Mouse (Mus musculus) heart, adult 18-20 months (tissue): ENCODE data around the gene Rbms3. TPM values are rescaled to one million over a fixed set of nuclear protein-coding genes. Genes with fewer than 3 reads are reported as not detected.

ENCODE experiments used
- DNase-seq, 2 experiments: peaks; one replicate each; pipeline ENCODE4 v3.0.0; 2021 to 2022; ENCODE audit warnings: mixed read lengths in 1 of 2
- total RNA-seq, 2 experiments: library from RNA; stranded (reverse); gene quantifications; 2 replicates each; pipeline ENCODE4 v1.2.3; 2021

The Rbms3 gene
- total RNA-seq, 2 experiments from 2014 or later: 7.3 to 9.5 TPM

GRCm38 (mm10) chr9:117251521-117252368, 378.0 kb downstream of the Rbms3 start:
- peak; percentile 43 to 67 for DNase-seq

DNA sequence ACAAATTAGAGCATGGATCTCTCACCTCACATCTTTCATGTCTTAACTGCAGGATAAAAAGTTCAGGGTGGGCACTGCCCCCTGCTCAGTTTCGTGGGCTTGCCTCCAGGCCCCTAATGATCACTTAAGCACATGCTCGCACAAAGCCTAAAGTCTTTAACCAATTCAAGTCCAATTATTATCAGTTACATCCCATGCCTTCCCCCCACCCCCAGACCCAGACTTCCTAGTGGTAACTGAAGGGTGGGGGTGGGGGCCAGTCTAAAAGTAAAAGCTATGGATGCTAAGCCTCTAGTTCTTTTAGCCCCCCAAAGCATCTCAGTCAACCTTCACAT, 378.9 kb downstream of the Rbms3 start:
- DNase-seq: peak in 1 of 2 experiments; percentile 21

GRCm38 (mm10) chr9:117250036-117250830, 379.5 kb downstream of the Rbms3 start:
- DNase-seq: peak in 1 of 2 experiments; percentile 33

GRCm38 (mm10) chr9:117247311-117247980, 382.3 kb downstream of the Rbms3 start:
- DNase-seq: peak; percentile 23 to 42

DNA sequence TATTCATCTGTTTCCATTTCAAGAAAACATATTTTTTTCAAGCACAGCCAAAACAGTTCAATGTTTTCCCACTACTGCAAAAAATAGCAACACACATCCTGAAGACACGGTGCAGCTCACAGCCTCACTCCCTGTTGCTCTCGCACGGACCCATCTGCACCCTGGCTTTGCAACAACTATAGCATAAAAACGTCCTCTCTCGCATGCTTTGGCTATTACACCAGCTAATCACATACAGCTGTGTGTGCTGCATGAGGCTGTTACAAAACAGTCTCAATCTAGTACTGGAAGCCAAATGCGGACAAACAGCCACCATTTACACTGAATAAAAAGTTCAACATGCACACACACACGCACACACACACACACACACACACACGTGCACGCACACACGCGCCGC, 383.5 kb downstream of the Rbms3 start:
- peak in 1 of 2 experiments; percentile 20 for DNase-seq

- DNase-seq: no peak
Measured at GRCm38 (mm10) chr9:117243365-117243764, 386.3 kb downstream of the Rbms3 start.

DNA sequence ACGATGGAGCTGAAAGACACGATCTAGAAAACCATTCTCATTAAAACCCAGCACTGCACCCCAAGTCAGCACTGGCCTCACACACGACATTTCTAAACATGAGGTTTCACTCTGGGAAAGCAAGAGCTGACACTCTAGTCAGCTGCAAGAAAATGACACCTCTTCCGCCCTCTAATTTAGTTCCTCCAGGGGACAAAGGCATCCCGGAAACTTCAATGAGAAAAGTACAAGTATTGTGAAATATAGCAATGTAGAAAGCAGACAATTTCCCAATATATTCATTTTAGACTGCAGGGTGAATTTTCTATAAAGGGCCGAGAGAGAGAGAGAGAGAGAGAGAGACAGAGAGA, 395.0 kb downstream of the Rbms3 start:
- DNase-seq: peak; percentile 10 to 14

GRCm38 (mm10) chr9:117234065-117234725, 395.5 kb downstream of the Rbms3 start:
- DNase-seq: no peak

GRCm38 (mm10) chr9:117222741-117223140, 407.0 kb downstream of the Rbms3 start:
- DNase-seq: no peak

GRCm38 (mm10) chr9:117221481-117221880, 408.2 kb downstream of the Rbms3 start:
- DNase-seq: no peak

DNA sequence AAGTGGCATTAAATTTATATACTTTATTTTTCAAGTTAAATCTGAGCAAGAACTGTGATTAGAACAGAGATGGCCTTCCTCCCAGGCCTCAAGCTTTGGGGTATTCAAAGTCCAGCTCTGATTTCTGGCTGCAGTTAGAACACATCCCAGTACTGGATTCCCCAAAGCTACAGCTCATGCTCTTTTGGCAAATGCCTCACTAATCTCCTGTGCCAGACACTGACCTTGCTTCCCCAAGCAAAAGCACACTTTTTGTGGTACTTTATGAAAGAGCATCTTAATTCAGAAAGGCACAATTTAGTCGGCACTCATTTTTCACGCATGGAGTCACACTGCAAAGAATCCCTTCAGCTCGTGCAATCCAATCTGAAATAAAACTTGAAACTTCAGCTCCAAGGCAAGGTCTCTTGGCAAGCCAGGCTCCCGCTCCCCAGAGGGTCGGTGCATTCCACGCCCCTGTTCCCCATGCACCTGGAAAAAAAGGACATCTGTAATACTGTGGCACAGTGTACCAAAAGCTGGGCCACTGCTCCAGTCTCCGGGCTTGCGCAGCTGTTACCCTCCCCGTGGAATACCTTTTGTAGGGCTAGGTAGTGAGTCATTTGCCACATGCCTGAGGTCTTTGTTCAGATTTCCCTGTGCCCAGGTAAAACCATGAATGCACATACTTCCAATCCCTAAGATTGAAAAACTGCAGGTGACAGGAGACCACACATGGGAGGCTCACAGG, 413.5 kb downstream of the Rbms3 start:
- DNase-seq: no peak

DNA sequence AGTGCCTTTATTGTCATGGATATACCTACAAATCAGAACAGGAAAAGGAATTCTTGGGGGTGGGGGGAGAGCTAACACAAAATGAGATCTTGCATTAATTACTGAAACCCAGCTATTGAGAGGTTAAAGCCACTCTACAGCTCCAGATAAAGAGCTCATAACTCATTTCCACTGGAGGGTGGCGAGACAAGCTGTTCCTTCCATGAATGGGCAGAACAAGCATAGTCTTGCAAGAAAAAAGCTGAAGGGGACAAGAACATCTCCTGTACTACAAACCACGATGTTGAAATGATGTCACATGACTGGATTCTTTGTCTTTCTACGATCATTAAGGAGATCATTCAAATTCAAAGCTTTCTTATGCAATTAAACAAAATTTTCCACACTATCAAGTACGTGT, 417.7 kb downstream of the Rbms3 start:
- no peak for DNase-seq

DNA sequence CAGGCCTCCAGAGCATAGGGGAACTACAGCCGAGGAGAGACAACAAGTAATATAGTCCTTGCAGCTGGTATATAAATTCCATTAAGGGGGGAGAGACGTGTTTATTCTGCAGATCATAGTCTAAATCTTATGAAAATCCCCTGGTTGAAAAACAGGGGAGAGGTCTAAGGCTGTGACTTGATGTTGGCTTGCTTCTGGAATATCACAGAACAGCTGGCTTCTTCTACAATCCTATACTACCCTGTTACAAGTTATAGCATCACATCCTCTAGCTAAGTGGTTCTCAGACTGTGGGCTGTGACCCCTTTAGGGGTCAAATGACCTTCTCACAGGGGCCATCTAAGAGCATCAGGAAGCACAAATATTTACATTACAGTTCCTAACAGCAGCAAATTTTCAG, 419.4 kb downstream of the Rbms3 start:
- DNase-seq: no peak

DNA sequence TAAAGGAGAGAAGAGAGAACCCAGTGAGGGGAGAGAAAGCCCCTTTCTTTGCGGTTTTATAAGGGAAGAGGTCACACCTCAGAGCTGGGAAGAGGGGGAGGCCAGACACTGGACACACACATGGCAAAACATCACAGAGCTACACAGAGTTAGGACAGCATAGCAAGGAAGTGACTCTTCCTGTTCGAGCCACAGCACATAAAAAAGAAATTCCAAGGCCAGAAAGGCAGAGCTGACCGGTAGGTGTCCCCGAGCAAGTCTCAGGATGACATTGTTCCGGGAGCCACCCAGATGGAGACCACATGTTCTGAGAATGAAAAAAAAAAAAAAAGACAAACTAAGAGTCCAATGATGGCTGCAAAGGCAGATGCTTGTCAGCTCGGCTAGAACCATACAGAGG, 424.3 kb downstream of the Rbms3 start:
- no peak for DNase-seq

GRCm38 (mm10) chr9:117200067-117200658, 429.6 kb downstream of the Rbms3 start:
- DNase-seq: no peak

DNA sequence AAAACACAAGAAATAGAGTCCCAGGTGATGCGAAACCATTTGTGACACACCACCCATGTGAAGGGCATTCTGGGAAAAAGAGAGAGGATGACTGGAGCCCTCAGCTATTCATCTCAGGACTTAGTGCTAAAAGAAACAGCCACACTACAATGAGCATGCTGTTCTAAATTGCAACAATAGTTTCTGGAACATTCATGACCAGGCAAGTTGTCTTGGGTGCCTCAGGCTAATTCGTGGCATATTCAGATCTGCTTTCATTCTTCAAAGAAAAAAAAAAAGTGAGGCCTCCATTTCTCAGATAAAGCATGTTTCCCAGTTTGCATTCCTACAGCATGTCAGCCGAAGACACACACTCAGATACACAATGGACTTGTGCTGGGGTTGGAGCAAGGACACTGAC, 432.2 kb downstream of the Rbms3 start:
- DNase-seq: no peak

- DNase-seq: peak; percentile 73 to 76
Measured at GRCm38 (mm10) chr9:117192565-117193540, 436.9 kb downstream of the Rbms3 start.

GRCm38 (mm10) chr9:117192093-117192492, 437.6 kb downstream of the Rbms3 start:
- DNase-seq: peak in 1 of 2 experiments; percentile 37

DNA sequence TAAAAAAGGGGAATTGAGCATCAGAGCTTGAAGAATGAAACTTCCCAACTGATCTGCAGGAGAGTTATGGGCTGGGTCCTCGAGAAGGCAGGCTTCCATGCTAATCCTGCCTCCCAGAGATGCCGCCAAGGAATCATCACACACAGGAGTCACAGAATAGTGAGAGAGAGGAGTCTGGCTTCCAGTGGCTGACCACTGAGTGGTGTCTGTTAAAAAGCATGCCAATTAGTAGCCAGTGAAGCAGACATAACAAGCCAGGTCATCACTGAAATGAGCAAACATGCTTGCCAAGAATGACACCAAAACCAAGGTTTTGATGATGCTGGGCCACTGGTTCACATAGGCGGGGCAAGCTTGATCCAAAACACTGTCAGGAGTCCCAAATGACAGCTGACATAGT, 441.3 kb downstream of the Rbms3 start:
- DNase-seq: no peak
